In genomic region chr4:122960321-122961099, GRCm38 (mm10) we compare ENCODE assay signal across 8 mouse cellular contexts. TPM values are rescaled to one million over a fixed set of nuclear protein-coding genes. Genes with fewer than 3 reads are reported as not detected.
DNase-seq lines count a peak whose midpoint lies in the region; ATAC-seq and TF ChIP-seq lines count a peak whose summit lies in the region.

No protein-coding gene starts in this region.

- peak overlapping the region; percentile 99 for H3K4me2 ChIP-seq in kidney, embryonic 15.5 days
- peak overlapping the region; percentile 99 for H3K4me2 ChIP-seq in forebrain, embryonic 14.5 days (ENCODE audit: low read length)
- H3K4me2 ChIP-seq in limb, embryonic 14.5 days (replicated peaks; ENCODE audit: low read depth, low read length, severe bottlenecking) = peak overlapping the region; percentile 99

- TF ChIP-seq POLR2A in limb, embryonic 14.5 days (IDR thresholded peaks at IDR 0.05; ENCODE audit: borderline replicate concordance, extremely low read depth, insufficient read depth, insufficient read length) = no peak

- peak; percentile 46 for ATAC-seq in kidney, embryonic 15.5 days (replicated peaks; ENCODE audit: low FRiP score)
- peak; percentile 55 for ATAC-seq in forebrain, embryonic 14.5 days
- ATAC-seq in limb, embryonic 14.5 days (ENCODE audit: low FRiP score, low read depth) = peak; percentile 42

- H3K36me3 ChIP-seq in kidney, embryonic 15.5 days = no peaks in the 10 kb centered on the region
- H3K36me3 ChIP-seq in forebrain, embryonic 14.5 days (ENCODE audit: control insufficient read depth, insufficient read depth, low read length) = peaks cover 8% of the 10 kb centered on the region; the same call in 1 of the 2 replicates
- H3K36me3 ChIP-seq in limb, embryonic 14.5 days (ENCODE audit: control insufficient read depth, insufficient read depth, low read length) = no peaks in the 10 kb centered on the region

- peaks cover 53% of the 10 kb centered on the region for H3K4me1 ChIP-seq in kidney, embryonic 15.5 days
- peaks cover 37% of the 10 kb centered on the region for H3K4me1 ChIP-seq in forebrain, embryonic 14.5 days (ENCODE audit: control insufficient read depth, insufficient read depth, low read length)
- peaks cover 30% of the 10 kb centered on the region for H3K4me1 ChIP-seq in limb, embryonic 14.5 days (ENCODE audit: control insufficient read depth, insufficient read depth, low read length)

- H3K9ac ChIP-seq in kidney, embryonic 15.5 days = peak overlapping the region; percentile 48
- H3K9ac ChIP-seq in forebrain, embryonic 14.5 days (ENCODE audit: low read length) = peak overlapping the region; percentile 74
- peak overlapping the region; percentile 65 for H3K9ac ChIP-seq in limb, embryonic 14.5 days (ENCODE audit: low read depth, low read length, severe bottlenecking)

- H3K27ac ChIP-seq in kidney, embryonic 15.5 days = 0 out of 2 replicates have a peak overlapping the region, but pooled peaks have one; percentile 15
- H3K27ac ChIP-seq in forebrain, embryonic 14.5 days (ENCODE audit: low read depth, low read length) = peak overlapping the region; percentile 46
- peak overlapping the region; percentile 48; the same call in 1 of the 2 replicates for H3K27ac ChIP-seq in limb, embryonic 14.5 days (replicated peaks; ENCODE audit: low read depth, low read length)

- H3K27me3 ChIP-seq in kidney, embryonic 15.5 days = peaks cover 32% of the 10 kb centered on the region
- 0 out of 2 replicates have a peak, but pooled peaks cover 3% of the 10 kb centered on the region for H3K27me3 ChIP-seq in forebrain, embryonic 14.5 days (replicated peaks; ENCODE audit: control insufficient read depth, insufficient read depth, low read length)
- no peaks in the 10 kb centered on the region for H3K27me3 ChIP-seq in limb, embryonic 14.5 days (ENCODE audit: control insufficient read depth, insufficient read depth, low read length)

- H3K9me3 ChIP-seq in kidney, embryonic 15.5 days (replicated peaks) = no peaks in the 10 kb centered on the region
- H3K9me3 ChIP-seq in forebrain, embryonic 14.5 days (replicated peaks; ENCODE audit: control insufficient read depth, low read length) = no peaks in the 10 kb centered on the region
- H3K9me3 ChIP-seq in limb, embryonic 14.5 days (ENCODE audit: control insufficient read depth, low read length) = no peaks in the 10 kb centered on the region

- no peak for DNase-seq in kidney, postnatal 10 days
- DNase-seq in NIH3T3 (ENCODE audit: low read depth) = peak; percentile 50
- peak; percentile 80 for DNase-seq in forebrain, embryonic 14.5 days (ENCODE audit: low spot score)
- peak; percentile 36 for DNase-seq in limb, embryonic 14.5 days (ENCODE audit: low spot score)
- DNase-seq in neural tube, embryonic 10.5 days (ENCODE audit: extremely low spot score, low spot score) = peak; percentile 82
- no peak for DNase-seq in ovary, adult 18-20 months (ENCODE audit: low spot score)
- DNase-seq in gastrocnemius, adult 8-10 months (ENCODE audit: low spot score in 2 of 2) = no peak

- H3K4me3 ChIP-seq in kidney, embryonic 15.5 days (replicated peaks) = peak overlapping the region; percentile 58
- H3K4me3 ChIP-seq in forebrain, embryonic 14.5 days (ENCODE audit: low read depth, low read length) = peak overlapping the region; percentile 62
- H3K4me3 ChIP-seq in limb, embryonic 14.5 days (replicated peaks; ENCODE audit: low read length) = peak overlapping the region; percentile 62

- WGBS in kidney, embryonic 15.5 days = under 1% methylated on average over 43 of the region's 43 CpGs
- under 1% methylated on average over 43 of the region's 43 CpGs for WGBS in forebrain, embryonic 14.5 days
- WGBS in limb, embryonic 14.5 days = under 1% methylated on average over 40 of the region's 43 CpGs

RNA-seq across cellular contexts. Expression of gene Mfsd2a, which starts 0.5 kb away (rescaled TPM):
- polyA plus RNA-seq in kidney, embryonic 15.5 days (2015; fragmentation: Nextera tagmentation; extraction: Ambion mirVana) = 3.3 and 4.0 TPM in 2 replicates
- polyA plus RNA-seq in forebrain, embryonic 14.5 days (2014; fragmentation: Nextera tagmentation; extraction: Ambion mirVana) = 31.3 and 36.8 TPM in 2 replicates
- 13.1 and 16.4 TPM in 2 replicates for polyA plus RNA-seq in limb, embryonic 14.5 days (2012; rRNA removed)
- polyA plus RNA-seq in limb, embryonic 14.5 days (2014; fragmentation: Nextera tagmentation; extraction: Ambion mirVana) = 9.1 and 9.3 TPM in 2 replicates
- not detected for total RNA-seq in gastrocnemius, adult 8-10 months (2022)

RNA-seq across cellular contexts. Expression of gene Mycl, which starts 34.9 kb away (rescaled TPM):
- polyA plus RNA-seq in kidney, embryonic 15.5 days (2015; fragmentation: Nextera tagmentation; extraction: Ambion mirVana) = 7.8 and 8.1 TPM in 2 replicates
- polyA plus RNA-seq in forebrain, embryonic 14.5 days (2014; fragmentation: Nextera tagmentation; extraction: Ambion mirVana) = 70.5 and 77.4 TPM in 2 replicates
- 24.6 and 26.2 TPM in 2 replicates for polyA plus RNA-seq in limb, embryonic 14.5 days (2012; rRNA removed)
- polyA plus RNA-seq in limb, embryonic 14.5 days (2014; fragmentation: Nextera tagmentation; extraction: Ambion mirVana) = 39.2 and 41.1 TPM in 2 replicates
- 1 to 10 TPM in 1 of 4 experiments, under 1 TPM in 1, not detected in 2; 0.40 to 1.1 TPM for total RNA-seq in gastrocnemius, adult 8-10 months (2022)

RNA-seq across cellular contexts. Expression of gene Trit1, which starts 55.9 kb away (rescaled TPM):
- polyA plus RNA-seq in kidney, embryonic 15.5 days (2015; fragmentation: Nextera tagmentation; extraction: Ambion mirVana) = 17.8 and 18.7 TPM in 2 replicates
- polyA plus RNA-seq in forebrain, embryonic 14.5 days (2014; fragmentation: Nextera tagmentation; extraction: Ambion mirVana) = 29.4 and 32.7 TPM in 2 replicates
- polyA plus RNA-seq in limb, embryonic 14.5 days (2012; rRNA removed) = 13.7 and 15.0 TPM in 2 replicates
- 18.9 and 20.1 TPM in 2 replicates for polyA plus RNA-seq in limb, embryonic 14.5 days (2014; fragmentation: Nextera tagmentation; extraction: Ambion mirVana)
- total RNA-seq in gastrocnemius, adult 8-10 months (2022) = 1 to 10 TPM; 5.8 to 7.1 (median 6.6) TPM

Comparison
In these comparisons a context has a peak if more than half of its experiments do, and no peak if none do; other contexts are left out.
1. DNase-seq: peak in NIH3T3 (single experiment), forebrain, embryonic 14.5 days (single experiment), limb, embryonic 14.5 days (single experiment) and neural tube, embryonic 10.5 days (single experiment); none in kidney, postnatal 10 days (single experiment), ovary, adult 18-20 months (single experiment) and gastrocnemius, adult 8-10 months (0 of 2).
2. Peak in every context shown above with its lines, with median percentiles within 50 percentile points of each other: ATAC-seq, H3K27ac ChIP-seq, H3K4me2 ChIP-seq, H3K4me3 ChIP-seq and H3K9ac ChIP-seq.